Mouse (Mus musculus): ENCODE measurements around the gene Foxo6. TPM values are rescaled to one million over a fixed set of nuclear protein-coding genes. Genes with fewer than 3 reads are reported as not detected.

Foxo6 gene
- polyA plus RNA-seq, 1 experiment, result 24.9 TPM

DNA sequence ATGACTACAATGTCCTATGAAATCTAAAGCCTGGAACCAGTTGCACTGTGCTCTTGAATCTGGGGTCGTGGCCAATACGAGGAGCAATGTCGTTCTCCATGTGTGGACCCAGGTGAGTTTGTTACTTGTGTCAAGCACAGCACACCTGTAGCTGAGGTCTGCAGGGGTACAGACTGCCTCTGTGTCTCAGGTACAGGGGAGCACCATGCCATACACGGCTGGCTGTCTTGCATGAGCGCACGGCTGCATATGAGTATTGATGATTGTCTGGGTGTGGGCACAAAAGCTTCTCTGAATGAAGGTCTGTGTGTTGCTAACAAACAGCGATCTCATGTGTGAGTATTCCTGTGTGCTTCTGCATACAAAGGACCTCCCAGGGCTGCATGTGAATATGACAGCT is 44.8 kb upstream of the Foxo6 start:
- H3K27me3 ChIP-seq (ENCODE audit: control insufficient read depth, insufficient read depth, insufficient read length), result peaks cover 42% of the 10 kb centered on the region
- H3K4me2 ChIP-seq (ENCODE audit: low read depth), result no peak overlapping the region
- no peaks in the 10 kb centered on the region for H3K36me3 ChIP-seq (ENCODE audit: control insufficient read depth, insufficient read depth)
- H3K4me3 ChIP-seq, result no peak overlapping the region
- H3K79me2 ChIP-seq (ENCODE audit: control insufficient read depth, insufficient read depth), result no peaks in the 10 kb centered on the region
- no peak for TF ChIP-seq MYOG (IDR thresholded peaks at IDR 0.05; ENCODE audit: control insufficient read depth in 1 of 3, insufficient read depth in 1 of 3, insufficient read length in 2 of 3, low read depth in 2 of 3)
- H3ac ChIP-seq (ENCODE audit: control insufficient read depth, insufficient read length), result no peak overlapping the region

DNA sequence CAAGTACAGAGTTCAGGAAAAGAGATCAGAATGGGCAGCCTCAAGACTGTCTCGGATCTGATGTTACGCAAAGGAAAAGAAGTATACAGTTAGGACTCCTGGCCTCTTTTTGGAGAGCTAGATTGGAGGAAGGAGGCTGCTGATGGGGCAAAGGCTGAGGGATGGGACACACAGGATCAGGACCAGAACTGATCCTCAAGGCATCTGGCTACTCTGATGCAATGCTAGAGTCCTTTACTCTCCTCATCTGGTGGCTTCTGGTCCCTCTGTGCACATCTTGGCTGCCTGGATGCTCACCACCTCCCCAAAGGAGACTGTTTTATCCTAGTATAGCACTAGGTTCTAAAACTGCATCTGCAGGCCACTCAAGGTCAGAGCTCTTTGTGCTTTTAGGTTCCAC is 44.4 kb upstream of the Foxo6 start:
- Histone ChIP-seq H3K36me3 (ENCODE audit: control insufficient read depth, insufficient read depth) (no peaks in the 10 kb centered on the region), H3K4me2 (ENCODE audit: low read depth) (no peak overlapping the region)
- TF ChIP-seq TCF12 (IDR thresholded peaks at IDR 0.05; ENCODE audit: insufficient read depth, poor library complexity, severe bottlenecking) (no peak), CEBPB (IDR thresholded peaks at IDR 0.05; ENCODE audit: insufficient read depth, poor library complexity, severe bottlenecking) (no peak), POLR2AphosphoS2 (IDR thresholded peaks at IDR 0.05; ENCODE audit: insufficient read length, low read depth) (no peak), SRF (IDR thresholded peaks at IDR 0.05; ENCODE audit: control insufficient read depth, insufficient read length, low read depth) (no peak)

DNA sequence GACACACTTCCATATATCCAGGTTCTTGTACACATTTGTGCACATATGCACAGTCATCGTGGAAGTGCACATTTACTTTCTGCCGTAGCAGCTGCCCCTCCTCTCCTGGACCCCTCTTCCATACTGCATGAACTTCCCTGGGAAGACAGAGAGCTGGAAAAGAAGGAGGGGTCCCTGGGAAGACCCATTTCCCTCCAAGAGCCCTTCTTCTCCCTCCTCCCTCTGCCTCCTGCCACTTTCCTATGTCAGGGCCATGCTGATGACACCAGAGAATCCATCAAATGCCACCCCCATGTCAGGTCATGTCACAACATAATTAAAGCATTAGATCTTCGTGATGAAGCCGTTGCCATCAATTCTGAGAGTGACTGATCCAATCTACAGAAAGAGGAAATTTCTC is 38.6 kb upstream of the Foxo6 start:
- H3K79me2 ChIP-seq (ENCODE audit: control insufficient read depth, insufficient read depth), result no peaks in the 10 kb centered on the region
- TF ChIP-seq USF1 (IDR thresholded peaks at IDR 0.05; ENCODE audit: low read depth), result no peak
- TF ChIP-seq E2F4 (IDR thresholded peaks at IDR 0.05; ENCODE audit: insufficient read depth), result no peak
- no peak for TF ChIP-seq TCF12 (IDR thresholded peaks at IDR 0.05; ENCODE audit: insufficient read depth, poor library complexity, severe bottlenecking)
- no peak overlapping the region for H3K4me3 ChIP-seq
- no peak overlapping the region for H3K4me2 ChIP-seq (ENCODE audit: low read depth)
- H3K27me3 ChIP-seq (ENCODE audit: control insufficient read depth, insufficient read depth, insufficient read length), result peaks cover 49% of the 10 kb centered on the region
- no peak overlapping the region for H3ac ChIP-seq (ENCODE audit: control insufficient read depth, insufficient read length)
- H3K36me3 ChIP-seq (ENCODE audit: control insufficient read depth, insufficient read depth), result no peaks in the 10 kb centered on the region

More for the DNA sequence above, 44.4 kb upstream of the Foxo6 start:
- no peak overlapping the region for H3ac ChIP-seq (ENCODE audit: control insufficient read depth, insufficient read length)
- H3K4me3 ChIP-seq, result no peak overlapping the region
- peaks cover 43% of the 10 kb centered on the region for H3K27me3 ChIP-seq (ENCODE audit: control insufficient read depth, insufficient read depth, insufficient read length)
- no peaks in the 10 kb centered on the region for H3K79me2 ChIP-seq (ENCODE audit: control insufficient read depth, insufficient read depth)

DNA sequence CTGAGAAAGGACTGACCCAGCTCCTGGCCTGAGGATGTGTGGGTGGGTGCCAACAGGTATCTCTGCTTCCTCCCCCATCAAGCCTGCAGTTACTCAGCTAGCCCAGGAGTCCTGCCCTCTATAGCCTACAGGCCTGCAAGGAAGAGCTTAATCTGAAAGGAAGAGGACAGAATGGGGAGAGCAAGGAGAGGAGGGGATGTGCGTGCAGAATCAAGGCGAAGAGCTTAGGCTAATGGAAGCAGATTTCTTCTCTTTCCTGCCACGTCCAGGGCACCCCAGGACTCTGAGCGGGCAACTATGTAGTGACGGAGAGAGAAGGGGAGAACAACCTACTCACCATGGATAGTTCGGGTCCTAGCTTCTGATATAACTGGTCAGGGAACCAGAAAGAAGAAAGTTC is 37.9 kb upstream of the Foxo6 start:
- H3K4me2 ChIP-seq (ENCODE audit: low read depth), result no peak overlapping the region
- peaks cover 51% of the 10 kb centered on the region for H3K27me3 ChIP-seq (ENCODE audit: control insufficient read depth, insufficient read depth, insufficient read length)
- no peak for TF ChIP-seq POLR2A (IDR thresholded peaks at IDR 0.05; ENCODE audit: insufficient read length, low read depth)
- no peak for TF ChIP-seq CEBPB (IDR thresholded peaks at IDR 0.05; ENCODE audit: insufficient read depth, poor library complexity, severe bottlenecking)
- no peak for TF ChIP-seq TCF3 (IDR thresholded peaks at IDR 0.05; ENCODE audit: insufficient read length, low read depth)
- TF ChIP-seq POLR2AphosphoS2 (IDR thresholded peaks at IDR 0.05; ENCODE audit: insufficient read length, low read depth), result no peak
- no peak for TF ChIP-seq TCF12 (IDR thresholded peaks at IDR 0.05; ENCODE audit: insufficient read depth, poor library complexity, severe bottlenecking)
- TF ChIP-seq SRF (IDR thresholded peaks at IDR 0.05; ENCODE audit: control insufficient read depth, insufficient read length, low read depth), result no peak
- TF ChIP-seq E2F4 (IDR thresholded peaks at IDR 0.05; ENCODE audit: insufficient read depth), result no peak
- H3ac ChIP-seq (ENCODE audit: control insufficient read depth, insufficient read length), result no peak overlapping the region
- no peaks in the 10 kb centered on the region for H3K36me3 ChIP-seq (ENCODE audit: control insufficient read depth, insufficient read depth)
- H3K79me2 ChIP-seq (ENCODE audit: control insufficient read depth, insufficient read depth), result no peaks in the 10 kb centered on the region
- H3K4me3 ChIP-seq, result no peak overlapping the region

DNA sequence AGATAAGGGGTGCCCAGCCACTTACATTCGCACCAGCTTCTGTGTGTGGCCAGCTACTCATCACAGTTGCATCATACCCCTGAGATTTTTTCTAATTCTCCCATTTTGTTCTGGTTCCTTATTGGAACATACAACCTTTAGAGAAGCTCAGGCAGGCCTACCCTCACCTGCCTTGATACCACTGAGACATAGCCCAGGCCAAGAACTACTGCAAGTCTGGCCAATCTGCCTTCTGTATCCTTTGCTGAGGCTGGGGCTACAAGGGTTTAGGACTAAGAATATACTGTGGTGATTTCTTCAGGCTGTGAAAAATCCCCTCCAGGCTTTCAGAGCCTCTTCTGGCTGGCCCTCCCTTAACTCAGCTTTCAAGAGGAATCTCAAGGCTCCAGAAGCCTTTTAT is 36.7 kb upstream of the Foxo6 start:
- no peaks in the 10 kb centered on the region for H3K79me2 ChIP-seq (ENCODE audit: control insufficient read depth, insufficient read depth)
- H3ac ChIP-seq (ENCODE audit: control insufficient read depth, insufficient read length), result no peak overlapping the region
- H3K4me3 ChIP-seq, result no peak overlapping the region
- no peak overlapping the region for H3K4me2 ChIP-seq (ENCODE audit: low read depth)
- TF ChIP-seq POLR2AphosphoS2 (IDR thresholded peaks at IDR 0.05; ENCODE audit: insufficient read length, low read depth) (no peak), MAX (IDR thresholded peaks at IDR 0.05; ENCODE audit: low read depth) (no peak), TCF12 (IDR thresholded peaks at IDR 0.05; ENCODE audit: insufficient read depth, poor library complexity, severe bottlenecking) (no peak), MYOD1 (IDR thresholded peaks at IDR 0.05; ENCODE audit: control insufficient read depth in 1 of 3, insufficient read length in 2 of 3, low read depth in 2 of 3) (no peak), CEBPB (IDR thresholded peaks at IDR 0.05; ENCODE audit: insufficient read depth, poor library complexity, severe bottlenecking) (no peak), E2F4 (IDR thresholded peaks at IDR 0.05; ENCODE audit: insufficient read depth) (no peak), SRF (IDR thresholded peaks at IDR 0.05; ENCODE audit: control insufficient read depth, insufficient read length, low read depth) (no peak)
- no peaks in the 10 kb centered on the region for H3K36me3 ChIP-seq (ENCODE audit: control insufficient read depth, insufficient read depth)
- peaks cover 48% of the 10 kb centered on the region for H3K27me3 ChIP-seq (ENCODE audit: control insufficient read depth, insufficient read depth, insufficient read length)

DNA sequence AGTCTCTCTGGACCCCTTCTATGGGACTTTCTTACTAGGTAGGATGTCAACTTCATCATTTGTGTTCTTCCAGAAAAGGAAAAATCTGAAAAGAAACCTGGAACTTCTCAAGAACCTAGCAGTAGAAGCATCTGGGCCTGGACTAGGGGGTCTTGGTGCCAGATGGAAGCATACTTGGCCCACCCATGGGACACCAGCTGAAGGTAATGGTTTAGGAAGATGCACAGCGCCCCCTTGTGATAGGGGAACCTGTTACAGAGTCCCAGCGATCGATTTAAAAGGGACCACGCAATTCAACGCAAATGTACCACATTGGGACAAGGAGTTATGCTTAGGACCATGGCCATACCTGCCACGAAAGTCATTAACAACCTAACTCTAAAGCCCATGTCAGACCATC is 36.0 kb upstream of the Foxo6 start:
- peaks cover 42% of the 10 kb centered on the region for H3K27me3 ChIP-seq (ENCODE audit: control insufficient read depth, insufficient read depth, insufficient read length)
- H3K79me2 ChIP-seq (ENCODE audit: control insufficient read depth, insufficient read depth), result no peaks in the 10 kb centered on the region
- H3K36me3 ChIP-seq (ENCODE audit: control insufficient read depth, insufficient read depth), result no peaks in the 10 kb centered on the region

More for the DNA sequence above, 36.0 kb upstream of the Foxo6 start:
- no peak overlapping the region for H3K4me3 ChIP-seq
- H3ac ChIP-seq (ENCODE audit: control insufficient read depth, insufficient read length), result no peak overlapping the region
- H3K4me2 ChIP-seq (ENCODE audit: low read depth), result no peak overlapping the region
- TF ChIP-seq POLR2A (IDR thresholded peaks at IDR 0.05; ENCODE audit: insufficient read length, low read depth) (no peak), USF1 (IDR thresholded peaks at IDR 0.05; ENCODE audit: low read depth) (no peak)
